Mouse (Mus musculus): ENCODE results near the gene Twist2.

Gene Twist2

DNA sequence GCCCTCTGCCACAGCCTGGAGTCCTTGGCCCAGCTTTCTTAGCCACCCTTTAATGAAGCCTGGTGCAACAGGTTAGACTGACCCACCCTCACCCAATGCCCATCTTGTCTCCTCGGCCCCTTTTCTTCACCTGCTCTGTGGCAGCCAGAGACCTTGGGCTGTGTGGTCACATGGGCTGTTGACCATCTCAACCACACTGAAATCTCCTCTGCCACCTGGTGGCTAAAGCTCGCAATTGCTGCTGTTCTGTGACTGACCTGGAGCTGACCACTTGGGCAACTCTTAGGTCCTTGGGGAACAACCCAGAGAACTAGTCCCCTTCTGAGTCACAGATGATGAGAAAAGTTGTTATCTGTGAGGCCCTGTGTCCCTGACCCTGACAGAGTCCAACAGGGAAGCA, 73.4 kb downstream of the Twist2 start:
- DNase-seq (ENCODE audit: low spot score in 2 of 2), result peak; percentile 67 to 82

DNA sequence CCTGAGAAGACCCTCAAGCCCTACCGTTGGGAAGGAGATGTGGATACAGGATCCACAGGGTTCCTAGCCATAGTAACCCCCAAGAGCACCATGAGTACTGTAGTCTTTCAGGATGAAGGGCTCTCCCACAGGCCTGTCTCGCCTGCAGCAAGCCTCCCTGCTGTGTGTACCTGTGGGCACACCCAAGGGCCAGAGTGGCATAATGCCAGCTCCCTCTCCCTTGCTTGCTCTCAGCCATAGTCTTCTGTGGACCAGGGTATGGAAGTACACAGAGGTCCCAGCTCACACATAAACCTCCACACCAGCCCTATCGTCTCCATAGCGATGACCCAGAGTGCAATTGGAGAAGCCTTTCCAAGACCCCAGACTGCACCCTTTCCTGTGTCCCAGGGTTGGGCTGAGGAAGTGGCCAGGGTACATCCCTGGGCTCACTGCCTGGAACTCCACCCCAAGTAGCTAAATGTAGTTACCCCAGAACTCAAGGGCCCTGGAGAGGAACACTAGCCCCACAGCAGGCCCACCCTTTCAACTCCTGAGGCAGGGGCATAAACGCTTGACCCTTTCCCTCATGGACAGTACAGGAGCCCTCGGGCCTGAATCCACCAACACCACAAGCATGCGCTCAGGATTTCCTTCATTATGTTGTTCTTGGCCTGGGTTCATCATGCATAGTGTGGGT, 73.9 kb downstream of the Twist2 start:
- DNase-seq (ENCODE audit: low spot score in 2 of 2), result no peak

DNA sequence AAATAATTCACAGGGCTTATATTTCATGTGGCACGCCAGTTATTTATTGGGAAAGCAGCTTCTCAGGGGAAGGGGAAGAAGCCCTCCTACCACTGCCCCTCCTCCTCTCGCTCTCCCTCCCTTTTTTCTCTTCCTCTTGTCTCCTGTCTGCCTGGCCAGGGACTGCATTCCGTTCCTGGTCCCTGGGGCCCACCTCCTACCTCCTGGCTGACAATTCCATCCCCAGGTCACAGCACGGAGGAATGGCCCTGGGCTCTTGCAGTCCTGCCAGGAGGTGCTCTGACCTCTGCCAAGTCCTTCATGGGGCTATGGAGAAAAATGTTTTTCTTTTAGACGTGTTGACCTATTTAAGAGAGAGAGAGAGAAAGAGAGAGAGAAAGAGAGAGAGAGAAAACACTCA, 77.4 kb downstream of the Twist2 start:
- no peak for DNase-seq (ENCODE audit: low spot score in 2 of 2)

DNA sequence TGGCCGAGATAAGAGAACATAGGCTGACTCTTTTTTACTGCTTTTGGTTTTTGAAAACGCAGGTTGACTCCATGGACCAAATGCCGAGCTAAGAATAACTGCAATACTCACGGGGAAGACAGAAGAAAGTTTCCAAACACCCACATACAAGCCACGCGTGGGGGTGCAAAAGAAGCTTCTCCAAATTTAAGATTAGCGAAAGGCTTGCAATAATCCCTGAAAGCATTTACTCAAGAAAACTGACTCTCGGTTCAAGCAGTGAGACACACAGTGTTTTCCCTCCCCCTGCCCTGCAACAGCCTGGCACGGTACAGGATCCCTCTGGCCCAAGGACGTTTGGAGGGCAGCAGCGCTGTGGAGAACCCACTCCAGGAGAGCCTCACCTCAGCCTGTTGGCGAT, 78.9 kb downstream of the Twist2 start:
- no peak for DNase-seq (ENCODE audit: low spot score in 2 of 2)

DNA sequence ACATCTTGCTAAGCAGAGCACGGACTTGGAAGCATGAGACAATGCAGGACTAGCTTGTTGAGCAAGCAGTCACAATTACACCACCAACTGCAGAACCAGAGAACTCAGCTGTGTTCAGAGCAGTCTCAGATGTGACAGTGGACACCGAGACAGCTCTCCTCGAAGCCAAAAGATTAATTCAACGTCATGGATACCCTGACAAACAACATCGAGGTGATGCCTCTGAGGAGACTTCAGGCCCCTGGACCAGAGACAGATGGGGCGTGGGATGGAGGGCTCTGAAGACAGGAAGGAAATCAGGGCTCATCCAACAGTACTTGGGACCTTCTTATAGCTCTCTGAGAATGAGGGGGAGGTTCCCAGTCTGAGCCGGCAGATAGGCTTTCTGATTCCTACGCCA, 79.6 kb downstream of the Twist2 start:
- no peak for DNase-seq (ENCODE audit: low spot score in 2 of 2)

DNA sequence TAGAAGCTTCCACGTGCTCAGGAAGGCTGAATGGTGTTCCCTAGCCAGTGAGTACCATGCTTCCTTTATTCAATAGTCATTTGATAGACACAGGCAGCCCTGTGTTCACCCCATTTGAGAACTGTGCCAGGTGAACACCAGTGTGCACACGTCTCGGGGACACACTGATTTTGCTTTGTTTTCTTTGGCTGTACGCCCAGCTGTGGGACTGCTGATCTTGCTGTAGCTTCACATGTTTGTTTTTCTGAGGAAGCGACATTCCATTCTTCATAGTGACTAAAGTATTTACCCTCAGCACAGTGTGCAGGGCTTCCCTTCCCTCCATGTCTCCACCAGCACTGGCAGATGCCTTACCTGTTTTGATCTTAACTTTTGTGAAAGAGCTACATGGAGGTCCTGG, 81.9 kb downstream of the Twist2 start:
- no peak for DNase-seq (ENCODE audit: low spot score in 2 of 2)

DNA sequence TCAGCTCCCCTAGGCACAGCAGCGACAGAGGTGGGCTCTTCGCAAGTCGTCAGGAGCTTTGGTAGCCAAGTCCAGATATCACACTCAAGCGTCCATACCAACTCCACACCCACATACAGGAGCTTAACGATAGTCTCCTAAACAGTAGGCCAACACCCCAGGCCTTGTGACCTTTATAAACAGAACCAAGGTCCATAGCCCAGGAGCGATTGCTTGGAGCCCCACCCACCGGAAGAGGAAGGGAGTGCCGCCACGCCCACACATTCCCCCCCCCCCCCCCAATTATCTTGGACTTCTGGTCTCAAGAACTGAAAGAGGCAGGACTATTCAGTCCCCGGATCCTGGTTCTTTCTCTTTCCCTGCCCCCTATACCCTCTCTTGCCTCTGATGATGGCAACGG, 92.3 kb downstream of the Twist2 start:
- no peak for DNase-seq (ENCODE audit: low spot score in 2 of 2)

DNA sequence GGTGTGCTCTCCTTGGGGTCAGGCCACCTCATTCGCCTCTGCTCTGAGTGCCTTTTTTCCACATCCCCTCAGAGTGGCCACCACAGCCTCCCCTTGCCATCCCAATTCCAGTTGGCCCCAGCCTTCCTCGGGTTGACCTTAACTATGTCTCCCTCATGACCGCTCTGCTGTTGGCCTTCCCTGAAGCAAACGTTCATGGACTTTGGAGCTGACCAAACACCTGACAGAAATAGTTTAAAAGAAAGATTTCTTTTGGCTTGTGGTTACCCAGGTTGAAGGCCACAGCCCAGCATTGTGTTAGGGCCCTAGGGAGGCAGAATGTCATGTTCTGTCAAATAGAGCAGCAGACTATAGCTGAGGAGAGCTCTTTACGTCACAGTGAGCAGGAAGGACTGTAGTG, 93.0 kb downstream of the Twist2 start:
- no peak for DNase-seq (ENCODE audit: low spot score in 2 of 2)

DNA sequence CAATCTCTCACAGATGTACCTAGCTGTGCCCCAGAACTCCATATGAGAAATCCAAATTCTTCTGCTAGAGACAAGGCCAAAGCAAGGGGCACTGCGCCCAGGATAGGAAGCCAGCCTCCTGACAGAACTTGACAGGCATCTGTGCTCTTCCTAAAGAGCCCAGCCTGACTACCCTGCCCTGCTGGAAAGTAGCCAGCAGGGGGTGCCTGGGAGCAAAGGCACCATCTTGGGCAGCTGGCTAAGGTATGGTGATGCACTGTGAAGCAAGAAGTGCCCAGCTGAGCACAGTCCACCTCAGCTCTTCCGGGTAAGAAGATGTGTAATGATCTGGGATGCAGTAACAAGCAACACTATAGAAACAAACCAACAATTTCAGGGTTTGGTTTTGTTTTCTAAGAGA, 95.8 kb downstream of the Twist2 start:
- no peak for DNase-seq (ENCODE audit: low spot score in 2 of 2)

Measured in urinary bladder, postnatal 36 days (tissue).